Mouse (Mus musculus) retina, postnatal 1 day (tissue): ENCODE measurements around the gene Mgat5b.
"Not testable (repeated sequence)": the region's sequence is repeated elsewhere in the genome, so short reads cannot be mapped to it uniquely, and the experiment has no call there.

Experiments
- DNase-seq: peaks from one replicate; pipeline ENCODE4 v3.0.0-alpha.2; 2012

Mgat5b gene

GRCm38 (mm10) chr11:116918323-116919185, at the start of gene Mgat5b:
TSS of gene Mgat5b (plus strand) at chr11:116918863.
- peak; percentile 93 for DNase-seq

- no peak for DNase-seq
These were observed 49.4 kb upstream of the Mgat5b start for GRCm38 (mm10) chr11:116869223-116869622.

GRCm38 (mm10) chr11:116869641-116870040, 49.0 kb upstream of the Mgat5b start:
- no peak for DNase-seq

- DNase-seq, result no peak
These were observed 47.1 kb upstream of the Mgat5b start for GRCm38 (mm10) chr11:116871538-116871937.

GRCm38 (mm10) chr11:116873987-116874386, 44.7 kb upstream of the Mgat5b start:
- no peak for DNase-seq

GRCm38 (mm10) chr11:116878454-116878853, 40.2 kb upstream of the Mgat5b start:
- DNase-seq, result no peak

- DNase-seq, result no peak
These were observed 37.8 kb upstream of the Mgat5b start for GRCm38 (mm10) chr11:116880839-116881238.

GRCm38 (mm10) chr11:116881440-116881839, 37.2 kb upstream of the Mgat5b start:
- DNase-seq, result no peak

GRCm38 (mm10) chr11:116882446-116882845, 36.2 kb upstream of the Mgat5b start:
- no peak for DNase-seq

GRCm38 (mm10) chr11:116884061-116884460, 34.6 kb upstream of the Mgat5b start:
- no peak for DNase-seq

GRCm38 (mm10) chr11:116885275-116886151, 33.1 kb upstream of the Mgat5b start:
- DNase-seq, result peak; percentile 90

GRCm38 (mm10) chr11:116887136-116887535, 31.5 kb upstream of the Mgat5b start:
- no peak for DNase-seq

- DNase-seq, result no peak
These were observed 24.9 kb upstream of the Mgat5b start for GRCm38 (mm10) chr11:116893532-116894442.

GRCm38 (mm10) chr11:116895402-116895801, 23.3 kb upstream of the Mgat5b start:
- DNase-seq, result no peak

- no peak for DNase-seq
These were observed 19.4 kb upstream of the Mgat5b start for GRCm38 (mm10) chr11:116899247-116899646.

- DNase-seq, result not testable (repeated sequence)
These were observed 16.1 kb upstream of the Mgat5b start for GRCm38 (mm10) chr11:116902588-116902987.

GRCm38 (mm10) chr11:116905741-116906456, 12.8 kb upstream of the Mgat5b start:
- no peak for DNase-seq

GRCm38 (mm10) chr11:116913573-116913972, 5.1 kb upstream of the Mgat5b start:
- no peak for DNase-seq

GRCm38 (mm10) chr11:116914267-116914885, 4.3 kb upstream of the Mgat5b start:
- no peak for DNase-seq

- no peak for DNase-seq
These were observed 3.4 kb upstream of the Mgat5b start for GRCm38 (mm10) chr11:116915241-116915640.

GRCm38 (mm10) chr11:116917361-116917760, 1.3 kb upstream of the Mgat5b start:
- DNase-seq, result no peak
